Mouse (Mus musculus) heart, adult 2 months (tissue): Measurements from ENCODE around the gene Arrdc4. TPM values are rescaled to one million over a fixed set of nuclear protein-coding genes. Genes with fewer than 3 reads are reported as not detected.

ENCODE experiments used
- DNase-seq, 2 experiments: peaks; one replicate each; pipeline ENCODE4 v3.0.0; 2021
- H3K27ac ChIP-seq: fragments of 200-600 bp; 2 replicates; pipeline ENCODE4 v1.8.1; 2022
- H3K27me3 ChIP-seq: fragments of 200-500 bp; 2 replicates; pipeline ENCODE4 v1.6.1; 2012; ENCODE audit warnings: mild to moderate bottlenecking, low read length, inconsistent platforms, mixed read lengths; ENCODE audit not compliant: control insufficient read depth, insufficient read depth
- H3K36me3 ChIP-seq: fragments of 200-500 bp; 2 replicates; pipeline ENCODE4 v1.6.1; 2012; ENCODE audit warnings: low read length, inconsistent platforms; ENCODE audit not compliant: control insufficient read depth, insufficient read depth
- H3K4me1 ChIP-seq: fragments of 200-500 bp; 2 replicates; pipeline ENCODE4 v1.6.1; 2011; ENCODE audit warnings: low read length; ENCODE audit not compliant: control insufficient read depth, insufficient read depth
- H3K4me3 ChIP-seq: fragments of 200-600 bp; 2 replicates; pipeline ENCODE4 v1.8.1; 2022
- H3K79me2 ChIP-seq: fragments of 200-500 bp; replicated peaks from 2 replicates; pipeline ENCODE4 v1.6.1; 2012; ENCODE audit warnings: mild to moderate bottlenecking, inconsistent platforms, low read length, moderate library complexity, mixed read lengths; ENCODE audit not compliant: control insufficient read depth, insufficient read depth
- H3K9ac ChIP-seq: fragments of 200-500 bp; 2 replicates; pipeline ENCODE4 v1.6.1; 2012; ENCODE audit warnings: low read depth, mild to moderate bottlenecking, control low read depth, inconsistent platforms, low read length, mixed read lengths
- CTCF ChIP-seq: fragments of 200-600 bp; IDR thresholded peaks from 2 replicates; pipeline ENCODE4 v1.8.1; 2022; ENCODE audit warnings: antibody characterized with exemption, mild to moderate bottlenecking, moderate library complexity
- EP300 ChIP-seq: fragments of 200-500 bp; IDR thresholded peaks from 2 replicates; pipeline ENCODE4 v1.6.1; 2011; ENCODE audit warnings: low read depth, low read length, control low read depth; ENCODE audit not compliant: insufficient read depth
- POLR2A ChIP-seq: fragments of 200-500 bp; IDR thresholded peaks from 2 replicates; pipeline ENCODE4 v1.6.1; 2011; ENCODE audit warnings: mild to moderate bottlenecking, low read depth, low read length, control low read depth; ENCODE audit not compliant: insufficient read depth
- WGBS: fragments of 180-500 bp; shearing (Covaris S2); methylation state at CpG from one replicate; pipeline ENCODE4 v1.1.7; 2018; 5-methylcytosine and 5-hydroxymethylcytosine counted together
- intact Hi-C: fragments of 180-260 bp; cut with DNase I; formaldehyde crosslinking; loops from one replicate; pipeline ENCODE4 v1.15.1; 2025
- polyA plus RNA-seq: library from polyadenylated mRNA; depleted of rRNA; stranded (reverse); fragments of >200 nt; gene quantifications from 2 replicates; pipeline ENCODE4 v1.2.3, GENCODE M21; 2012
- total RNA-seq, 2 experiments: library from RNA; stranded (reverse); gene quantifications; 2 replicates each; pipeline ENCODE4 v1.2.3; 2021

Arrdc4 gene
- total and polyA plus RNA-seq, 3 experiments = 4.6 to 7.2 (median 6.3) TPM

DNA sequence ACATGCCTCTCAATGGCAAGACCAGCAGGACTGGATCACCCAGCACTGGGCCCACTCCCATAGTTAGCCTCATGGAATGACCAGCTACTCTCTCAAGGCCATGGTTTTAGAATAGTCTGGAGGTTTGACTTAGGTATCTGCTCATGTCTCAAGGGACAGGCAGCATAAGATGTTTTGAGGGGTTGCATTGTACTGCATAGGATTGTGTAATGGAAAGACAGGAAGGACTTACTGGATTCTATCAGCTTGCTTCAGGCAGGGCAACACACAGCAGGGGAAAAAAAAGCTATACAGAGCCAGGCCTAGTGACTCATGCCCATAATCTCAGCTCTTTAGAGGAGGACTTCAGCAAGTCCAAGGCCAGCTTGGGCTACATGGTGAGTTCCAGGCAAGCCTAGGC lies 31.1 kb downstream of the Arrdc4 start:
- no peaks in the 10 kb centered on the region for H3K27me3 ChIP-seq
- H3K36me3 ChIP-seq = no peaks in the 10 kb centered on the region
- DNase-seq = no peak
- TF ChIP-seq CTCF (no peak), POLR2A (no peak), EP300 (no peak)
- intact Hi-C loops = loop anchor here (2.0 kb wide), 1 partner anchor 27 kb away; no protein-coding TSS in a partner anchor
- peaks cover 3% of the 10 kb centered on the region for H3K4me1 ChIP-seq
- no peaks in the 10 kb centered on the region for H3K79me2 ChIP-seq
- no peak overlapping the region for H3K9ac ChIP-seq
- H3K27ac ChIP-seq = peak overlapping the region; percentile 42
- no peak overlapping the region for H3K4me3 ChIP-seq

DNA sequence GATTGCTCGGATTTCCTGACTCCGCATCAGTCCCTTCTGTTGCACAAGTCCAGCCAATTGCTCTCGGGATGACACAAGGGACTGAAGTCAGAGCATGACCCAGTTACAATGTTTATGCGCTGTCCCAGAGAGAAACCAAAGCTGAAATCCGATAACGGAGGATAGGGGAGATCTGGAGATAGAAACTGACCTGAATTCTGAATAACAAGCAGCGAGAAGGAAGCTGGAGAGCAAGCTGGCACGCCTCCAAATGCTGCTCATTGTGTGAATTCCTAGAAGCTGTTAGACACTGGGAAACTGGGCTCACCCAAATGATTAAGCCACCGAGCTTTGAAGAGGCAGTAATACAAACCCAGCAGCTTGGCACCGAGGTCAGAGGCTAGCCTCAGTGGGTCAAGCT lies 31.5 kb downstream of the Arrdc4 start:
- TF ChIP-seq EP300 = no peak
- TF ChIP-seq CTCF = no peak
- TF ChIP-seq POLR2A = no peak
- peaks cover 4% of the 10 kb centered on the region for H3K4me1 ChIP-seq
- peak overlapping the region; percentile 5; the same call in 1 of the 2 replicates for H3K4me3 ChIP-seq
- H3K27me3 ChIP-seq = no peaks in the 10 kb centered on the region
- no peaks in the 10 kb centered on the region for H3K79me2 ChIP-seq
- no peaks in the 10 kb centered on the region for H3K36me3 ChIP-seq
- DNase-seq = peak; percentile 64 to 65
- intact Hi-C loops = no loop called here
- 11% methylated on average over 10 of the region's 10 CpGs for WGBS
- no peak overlapping the region for H3K9ac ChIP-seq
- peak overlapping the region; percentile 42 for H3K27ac ChIP-seq

DNA sequence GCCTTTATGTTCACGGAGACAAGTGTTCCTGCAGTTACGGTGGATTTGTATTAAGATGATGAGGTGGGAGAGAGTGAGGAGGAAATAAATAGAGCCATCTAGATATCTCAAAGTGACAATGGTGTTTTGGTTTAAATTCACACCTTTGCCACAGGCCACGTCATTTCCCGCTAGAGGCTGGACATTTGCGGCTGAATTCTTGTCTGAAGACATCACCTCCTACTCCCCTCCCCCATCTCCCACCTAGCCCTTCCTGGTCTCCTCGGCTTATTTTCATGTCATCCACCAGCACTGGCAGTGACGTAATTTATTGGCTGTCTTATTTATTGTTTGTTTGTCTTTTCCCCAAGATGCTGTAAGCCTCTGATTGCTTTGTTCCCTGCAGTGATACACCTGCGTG lies 32.1 kb downstream of the Arrdc4 start:
- DNase-seq = peak in 1 of 2 experiments; percentile 6
- H3K79me2 ChIP-seq = no peaks in the 10 kb centered on the region
- WGBS = 48% methylated on average over 8 of the region's 8 CpGs
- intact Hi-C loops = no loop called here
- H3K27ac ChIP-seq = peak overlapping the region; percentile 42
- H3K4me3 ChIP-seq = no peak overlapping the region
- H3K36me3 ChIP-seq = no peaks in the 10 kb centered on the region
- no peaks in the 10 kb centered on the region for H3K27me3 ChIP-seq
- H3K9ac ChIP-seq = no peak overlapping the region
- TF ChIP-seq CTCF = no peak
- TF ChIP-seq POLR2A = no peak
- TF ChIP-seq EP300 = no peak
- H3K4me1 ChIP-seq = peaks cover 4% of the 10 kb centered on the region

DNA sequence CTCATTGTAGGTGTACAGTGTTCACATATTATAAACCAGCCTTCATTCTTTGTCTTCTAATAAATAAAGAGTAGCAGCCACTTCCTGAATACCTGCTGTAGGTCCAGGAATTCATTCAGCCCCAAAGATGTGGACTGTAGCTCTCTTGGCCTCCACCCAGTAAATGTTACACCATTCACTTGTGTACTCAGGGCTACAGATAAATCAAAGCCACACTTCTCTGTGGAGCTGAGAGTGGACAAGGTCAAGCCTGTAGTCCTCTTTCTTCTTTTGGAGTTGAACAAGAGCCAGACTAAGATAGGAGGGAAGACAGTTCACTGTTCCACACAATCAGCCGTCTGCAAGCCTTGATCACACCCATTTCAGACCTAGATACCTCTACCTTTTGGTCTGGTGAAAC lies 36.1 kb downstream of the Arrdc4 start:
- no peak for DNase-seq
- no peaks in the 10 kb centered on the region for H3K36me3 ChIP-seq
- peaks cover 3% of the 10 kb centered on the region for H3K4me1 ChIP-seq
- no peak overlapping the region for H3K9ac ChIP-seq
- no peak for TF ChIP-seq POLR2A
- TF ChIP-seq EP300 = no peak
- TF ChIP-seq CTCF = no peak
- H3K4me3 ChIP-seq = no peak overlapping the region
- no peaks in the 10 kb centered on the region for H3K27me3 ChIP-seq
- intact Hi-C loops = no loop called here
- no peaks in the 10 kb centered on the region for H3K79me2 ChIP-seq
- no peak overlapping the region for H3K27ac ChIP-seq
- 37% methylated on average over 1 of the region's 1 CpGs for WGBS

DNA sequence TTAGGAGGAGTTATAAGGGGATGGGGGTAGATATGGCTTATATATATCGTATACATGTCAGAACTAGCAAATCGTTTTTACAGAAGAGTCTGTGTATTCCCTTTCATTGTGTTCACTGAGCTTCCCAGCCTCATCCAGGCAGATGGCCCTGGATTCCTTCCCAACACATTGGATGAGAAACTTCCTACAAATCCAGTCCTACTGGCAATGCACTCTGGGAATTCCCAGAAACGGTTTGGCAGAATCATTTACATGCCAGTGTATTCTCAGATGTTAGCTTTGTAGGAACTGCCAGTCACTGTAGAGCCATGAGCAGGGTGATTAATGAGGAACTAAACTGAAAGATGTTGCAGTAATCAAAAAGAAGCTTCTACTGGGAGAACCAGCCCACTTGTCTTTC lies 36.6 kb downstream of the Arrdc4 start:
- H3K9ac ChIP-seq = no peak overlapping the region
- no peak overlapping the region for H3K4me3 ChIP-seq
- no peaks in the 10 kb centered on the region for H3K36me3 ChIP-seq
- no peaks in the 10 kb centered on the region for H3K27me3 ChIP-seq
- H3K27ac ChIP-seq = no peak overlapping the region
- TF ChIP-seq EP300 (no peak), CTCF (no peak), POLR2A (no peak)
- 40% methylated on average over 3 of the region's 3 CpGs for WGBS
- no peaks in the 10 kb centered on the region for H3K79me2 ChIP-seq
- intact Hi-C loops = no loop called here
- H3K4me1 ChIP-seq = peaks cover 1% of the 10 kb centered on the region
- no peak for DNase-seq

DNA sequence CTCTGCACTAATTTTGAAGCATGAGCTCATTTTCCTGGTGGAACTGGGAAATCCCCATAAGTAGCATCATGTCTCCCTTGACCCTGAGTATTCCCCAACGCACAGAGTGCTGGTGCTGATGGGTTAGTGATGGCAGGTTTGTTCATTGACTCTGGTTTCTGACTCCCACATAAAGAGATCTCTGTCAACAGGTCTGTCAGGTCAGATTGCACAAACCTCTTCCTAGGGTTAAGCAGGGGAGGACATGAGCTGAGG lies 39.8 kb downstream of the Arrdc4 start:
- no peaks in the 10 kb centered on the region for H3K36me3 ChIP-seq
- no peak overlapping the region for H3K27ac ChIP-seq
- DNase-seq = no peak
- H3K27me3 ChIP-seq = no peaks in the 10 kb centered on the region
- no peak overlapping the region for H3K9ac ChIP-seq
- peaks cover 1% of the 10 kb centered on the region; the same call in 1 of the 2 replicates for H3K4me1 ChIP-seq
- 26% methylated on average over 1 of the region's 1 CpGs for WGBS
- TF ChIP-seq POLR2A = no peak
- TF ChIP-seq EP300 = no peak
- TF ChIP-seq CTCF = no peak
- intact Hi-C loops = no loop called here
- no peaks in the 10 kb centered on the region for H3K79me2 ChIP-seq
- H3K4me3 ChIP-seq = no peak overlapping the region
